8 mouse cellular contexts compared by ENCODE assay signal in genomic region chr10:61452645-61453044, GRCm38 (mm10). TPM values are rescaled to one million over a fixed set of nuclear protein-coding genes. Genes with fewer than 3 reads are reported as not detected.
A peak's percentile ranks its signal among the peaks of the same experiment; 100 is the strongest.
DNase-seq lines count a peak whose midpoint lies in the region; ATAC-seq and TF ChIP-seq lines count a peak whose summit lies in the region.

TSS of gene Eif4ebp2 (minus strand) at chr10:61452661.

- H3K27ac ChIP-seq in hindbrain, embryonic 13.5 days = peak within 1 kb of the TSS; percentile 86

- in situ Hi-C loops in Patski (cut with MboI; ENCODE audit: low pct_unique_long_range_greater_than_20kb) = no loop called here

- no peak for TF ChIP-seq CTCF in Patski (IDR thresholded peaks at IDR 0.05)

- H3K9ac ChIP-seq in hindbrain, embryonic 13.5 days = peak within 1 kb of the TSS; percentile 90

- H3K36me3 ChIP-seq in hindbrain, embryonic 13.5 days = no peaks in the 10 kb centered on the region

- no peaks in the 10 kb centered on the region for H3K9me3 ChIP-seq in hindbrain, embryonic 13.5 days

- peaks cover 39% of the 10 kb centered on the region for H3K4me1 ChIP-seq in hindbrain, embryonic 13.5 days (replicated peaks)

- H3K4me3 ChIP-seq in hindbrain, embryonic 13.5 days = peak within 1 kb of the TSS; percentile 83

- H3K4me2 ChIP-seq in hindbrain, embryonic 13.5 days = peak within 1 kb of the TSS; percentile 82

- POLR2A ChIA-PET in Patski (lab: Charles Lee) = no interaction called here

- DNase-seq in Patski (ENCODE audit: low read depth, low spot score) = peak; percentile 92
- DNase-seq in cerebellum, postnatal 14 days = peak; percentile 98 to 99
- peak; percentile 96 for DNase-seq in frontal cortex, postnatal 14 days (ENCODE audit: low spot score in 2 of 2)
- DNase-seq in layer of hippocampus, postnatal 25 days (ENCODE audit: extremely low spot score in 1 of 2, low spot score in 1 of 2) = peak; percentile 96 to 97
- DNase-seq in lung, postnatal 25 days (ENCODE audit: low spot score) = peak; percentile 99
- DNase-seq in retina, embryonic 14.5 days (ENCODE audit: low spot score) = peak; percentile 99
- DNase-seq in thymus, postnatal 4 days = peak; percentile 99

- under 1% methylated on average over 21 of the region's 36 CpGs for WGBS in hindbrain, embryonic 13.5 days

- no peaks in the 10 kb centered on the region for H3K27me3 ChIP-seq in Patski
- no peaks in the 10 kb centered on the region for H3K27me3 ChIP-seq in hindbrain, embryonic 13.5 days

- CTCF ChIA-PET in Patski (lab: Charles Lee) = interaction anchor here (1.3 to 1.7 kb wide), 2 partner anchors 14 kb away, joined by 3 to 5 read pairs; no protein-coding TSS in a partner anchor

- peak; percentile 77 for ATAC-seq in Patski
- ATAC-seq in hindbrain, embryonic 13.5 days (ENCODE audit: low FRiP score) = peak; percentile 98

RNA-seq across cellular contexts. Expression of gene Eif4ebp2, which starts in this region (rescaled TPM):
- 47.4 TPM for polyA plus RNA-seq in Patski (2021)
- polyA plus RNA-seq in hindbrain, embryonic 13.5 days (2015; fragmentation: Nextera tagmentation; extraction: Ambion mirVana) = 66.3 and 66.4 TPM in 2 replicates
- total RNA-seq in layer of hippocampus, postnatal 25 days (2021) = 10 to 100 TPM; 49.2 to 51.1 TPM

Comparison
In these comparisons a context has a peak if more than half of its experiments do, and no peak if none do; other contexts are left out.
1. Peak in every context shown above with its lines: DNase-seq, ATAC-seq, H3K4me3 ChIP-seq and H3K27ac ChIP-seq.